Mouse (Mus musculus): ENCODE measurements around the gene Atp6v0d1. TPM values are rescaled to one million over a fixed set of nuclear protein-coding genes. Genes with fewer than 3 reads are reported as not detected.
A peak's percentile ranks its signal among the peaks of the same experiment; 100 is the strongest.
"Not testable (repeated sequence)": the region's sequence is repeated elsewhere in the genome, so short reads cannot be mapped to it uniquely, and the experiment has no call there.

Gene Atp6v0d1
- polyA plus RNA-seq, 1 experiment from 2014 or later: 89.8 TPM

DNA sequence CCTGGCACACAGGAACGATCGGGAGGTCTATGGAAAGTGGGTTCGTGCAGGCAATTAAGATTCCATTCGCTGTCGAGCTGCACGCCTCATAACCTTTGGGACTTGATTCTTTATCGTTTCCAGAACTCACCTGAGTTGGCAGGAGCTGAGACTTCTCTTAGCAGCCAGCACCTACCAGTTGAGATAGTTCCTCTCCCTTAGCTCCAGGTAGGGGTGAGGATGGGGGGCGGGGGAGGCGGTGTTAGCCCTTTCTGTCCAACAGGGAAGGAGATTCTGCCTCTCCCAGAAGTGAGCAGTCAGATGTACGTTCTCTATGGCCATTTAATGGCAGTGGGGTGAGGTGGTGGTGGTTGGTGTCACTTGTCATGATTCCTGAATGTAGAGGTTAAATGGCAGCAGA is 41.2 kb upstream of the Atp6v0d1 start:
- ATAC-seq (replicated peaks; ENCODE audit: insufficient number of reproducible peaks, low FRiP score, low TSS enrichment, low read depth): no peak
- no peak for DNase-seq (ENCODE audit: low spot score)
- Histone ChIP-seq H3K4me1 (ENCODE audit: control insufficient read depth, insufficient read depth, low read length) (peaks cover 7% of the 10 kb centered on the region; the same call in 1 of the 2 replicates), H3K9me3 (replicated peaks; ENCODE audit: control insufficient read depth, low read length) (no peaks in the 10 kb centered on the region), H3K4me3 (ENCODE audit: low read depth, low read length) (peak overlapping the region; percentile 76), H3K27ac (replicated peaks; ENCODE audit: low read depth, low read length) (no peak overlapping the region), H3K36me3 (replicated peaks; ENCODE audit: control insufficient read depth, insufficient read depth, low read depth, low read length) (no peaks in the 10 kb centered on the region), H3K4me2 (ENCODE audit: low read depth, low read length) (peak overlapping the region; percentile 92), H3K9ac (replicated peaks; ENCODE audit: low read length) (no peak overlapping the region), H3K27me3 (ENCODE audit: control insufficient read depth, insufficient read depth, low read length) (no peaks in the 10 kb centered on the region)
- 10% methylated on average over 10 of the region's 10 CpGs for WGBS

DNA sequence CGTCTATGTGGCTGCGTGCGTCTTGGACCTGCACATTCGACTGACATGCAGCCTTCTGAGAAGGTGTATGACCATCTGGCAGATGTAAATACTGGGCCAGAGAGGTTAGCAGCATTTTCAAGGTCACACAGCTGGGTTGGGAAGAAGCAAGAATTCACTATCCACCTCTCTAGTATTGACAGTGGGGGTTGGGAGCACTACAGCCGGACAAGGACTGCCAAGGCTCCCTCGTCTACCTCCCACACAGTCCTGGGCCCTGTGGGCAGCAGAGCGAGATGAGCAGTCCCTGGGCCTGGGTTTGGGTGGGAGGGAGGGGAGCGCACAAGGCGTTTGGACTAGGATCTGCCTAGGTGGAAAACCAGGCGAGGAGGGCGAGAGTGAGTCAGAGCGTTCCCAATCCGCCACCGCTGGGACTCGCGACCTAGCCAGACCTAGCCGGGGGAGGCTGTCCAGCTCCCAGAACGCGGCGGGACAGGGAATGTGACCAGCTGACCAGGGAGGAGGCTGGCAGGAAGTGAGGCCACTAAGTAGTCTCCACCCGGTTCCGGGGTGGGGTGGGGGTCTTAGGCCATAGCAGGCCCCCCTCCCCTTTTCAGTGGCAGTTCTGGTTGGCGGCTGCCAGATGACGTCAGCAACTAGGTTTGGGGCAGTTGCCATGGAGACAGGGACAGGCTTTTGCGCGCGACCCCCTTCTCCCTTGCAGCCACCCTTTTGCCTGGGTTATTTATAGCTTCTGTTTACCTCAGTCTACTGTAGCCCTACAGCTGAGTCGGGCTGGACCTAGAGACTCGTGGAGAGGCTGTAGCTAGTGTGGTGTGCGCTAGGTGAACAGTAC is 40.6 kb upstream of the Atp6v0d1 start:
- WGBS: 1% methylated on average over 30 of the region's 30 CpGs
- peak overlapping the region; percentile 81 for H3K9ac ChIP-seq (replicated peaks; ENCODE audit: low read length)

DNA sequence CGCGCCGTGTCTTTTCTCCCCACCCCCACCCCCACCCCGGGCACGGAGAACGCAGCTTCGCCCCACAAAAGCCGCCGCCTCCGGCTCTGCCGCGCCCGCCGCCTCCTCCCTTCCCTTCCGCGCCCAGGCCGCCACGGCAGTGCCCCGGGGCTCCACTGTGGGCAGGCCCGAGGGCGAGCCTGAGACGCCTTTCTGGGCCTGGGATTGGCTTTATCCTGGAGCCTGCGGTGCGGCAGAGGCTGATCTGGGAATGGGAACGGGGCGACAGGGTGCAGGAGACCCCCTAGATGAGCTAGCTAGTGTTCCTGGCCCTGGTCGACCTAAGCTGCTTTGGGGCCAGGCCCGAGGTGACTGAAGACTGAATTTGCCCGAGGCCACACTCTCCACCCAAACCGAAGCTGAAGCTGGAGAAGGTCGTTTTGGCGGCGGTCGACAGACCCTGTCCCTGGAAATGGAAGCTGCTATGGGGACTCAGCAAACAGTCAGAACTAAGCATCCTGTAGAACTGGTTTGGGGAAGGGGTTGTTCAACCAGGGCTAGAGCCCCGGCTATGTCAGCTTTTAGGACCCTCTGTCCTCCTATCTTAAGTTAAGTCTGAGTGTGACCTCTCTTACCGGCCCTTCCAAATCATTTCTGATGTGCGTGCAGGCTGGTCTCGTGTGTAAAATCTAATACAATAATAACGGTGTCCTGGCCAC is 39.8 kb upstream of the Atp6v0d1 start:
- Histone ChIP-seq H3K27me3 (ENCODE audit: control insufficient read depth, insufficient read depth, low read length) (no peaks in the 10 kb centered on the region), H3K4me1 (ENCODE audit: control insufficient read depth, insufficient read depth, low read length) (peaks cover 7% of the 10 kb centered on the region; the same call in 1 of the 2 replicates), H3K27ac (replicated peaks; ENCODE audit: low read depth, low read length) (peak overlapping the region; percentile 47; the same call in 1 of the 2 replicates), H3K4me3 (ENCODE audit: low read depth, low read length) (peak overlapping the region; percentile 76), H3K36me3 (replicated peaks; ENCODE audit: control insufficient read depth, insufficient read depth, low read depth, low read length) (no peaks in the 10 kb centered on the region), H3K9ac (replicated peaks; ENCODE audit: low read length) (peak overlapping the region; percentile 81), H3K4me2 (ENCODE audit: low read depth, low read length) (peak overlapping the region; percentile 92), H3K9me3 (replicated peaks; ENCODE audit: control insufficient read depth, low read length) (no peaks in the 10 kb centered on the region)
- WGBS: under 1% methylated on average over 39 of the region's 39 CpGs
- ATAC-seq (replicated peaks; ENCODE audit: insufficient number of reproducible peaks, low FRiP score, low TSS enrichment, low read depth) (peak; percentile 17), DNase-seq (ENCODE audit: low spot score) (peak; percentile 45)

More for the DNA sequence above, 40.6 kb upstream of the Atp6v0d1 start:
- H3K9me3 ChIP-seq (replicated peaks; ENCODE audit: control insufficient read depth, low read length): no peaks in the 10 kb centered on the region
- DNase-seq (ENCODE audit: low spot score) (peak; percentile 88), ATAC-seq (replicated peaks; ENCODE audit: insufficient number of reproducible peaks, low FRiP score, low TSS enrichment, low read depth) (peak; percentile 70)
- H3K4me1 ChIP-seq (ENCODE audit: control insufficient read depth, insufficient read depth, low read length): peaks cover 7% of the 10 kb centered on the region; the same call in 1 of the 2 replicates
- H3K4me3 ChIP-seq (ENCODE audit: low read depth, low read length): peak overlapping the region; percentile 76
- H3K36me3 ChIP-seq (replicated peaks; ENCODE audit: control insufficient read depth, insufficient read depth, low read depth, low read length): no peaks in the 10 kb centered on the region
- H3K27me3 ChIP-seq (ENCODE audit: control insufficient read depth, insufficient read depth, low read length): no peaks in the 10 kb centered on the region
- H3K27ac ChIP-seq (replicated peaks; ENCODE audit: low read depth, low read length): no peak overlapping the region
- peak overlapping the region; percentile 92 for H3K4me2 ChIP-seq (ENCODE audit: low read depth, low read length)

DNA sequence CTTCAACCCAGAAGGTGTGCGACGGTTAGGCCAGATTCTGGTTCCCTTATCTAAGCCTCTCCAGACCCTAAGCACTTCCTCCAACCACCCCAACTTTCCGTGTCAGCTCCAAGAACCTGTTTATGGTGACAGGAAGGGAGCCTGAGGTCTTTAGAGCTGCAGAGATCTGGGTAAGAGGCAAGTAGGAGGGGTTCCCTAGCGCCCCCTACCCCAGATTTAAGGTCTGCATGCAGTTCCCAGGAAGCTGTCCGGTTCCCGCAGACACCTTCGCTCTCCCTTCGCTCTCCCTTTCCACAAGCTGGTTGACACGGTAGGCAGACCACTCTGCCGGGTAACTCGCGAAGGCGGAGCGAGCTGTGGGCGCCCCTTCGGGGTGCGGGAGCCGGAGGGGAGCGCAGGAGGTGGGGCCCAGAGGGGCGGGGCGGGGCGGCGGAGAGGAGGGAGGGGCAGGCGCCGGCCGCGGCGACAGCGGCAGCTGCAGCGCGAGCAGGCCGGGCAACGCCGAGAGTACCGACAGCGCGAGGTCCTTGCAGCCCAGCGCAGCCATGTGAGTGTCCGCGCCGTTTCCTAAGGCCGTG is 39.0 kb upstream of the Atp6v0d1 start, which contains the start of gene Ripor1:
Ripor1 (plus strand) TSS at position 452 of the 578 bp plus-strand sequence.
- Histone ChIP-seq H3K27ac (replicated peaks; ENCODE audit: low read depth, low read length) (peak within 1 kb of the TSS; percentile 47; the same call in 1 of the 2 replicates), H3K4me1 (ENCODE audit: control insufficient read depth, insufficient read depth, low read length) (peaks cover 7% of the 10 kb centered on the region; the same call in 1 of the 2 replicates), H3K4me3 (ENCODE audit: low read depth, low read length) (peak within 1 kb of the TSS; percentile 76), H3K36me3 (replicated peaks; ENCODE audit: control insufficient read depth, insufficient read depth, low read depth, low read length) (no peaks in the 10 kb centered on the region), H3K9ac (replicated peaks; ENCODE audit: low read length) (peak within 1 kb of the TSS; percentile 81), H3K4me2 (ENCODE audit: low read depth, low read length) (peak within 1 kb of the TSS; percentile 92), H3K9me3 (replicated peaks; ENCODE audit: control insufficient read depth, low read length) (no peaks in the 10 kb centered on the region), H3K27me3 (ENCODE audit: control insufficient read depth, insufficient read depth, low read length) (no peaks in the 10 kb centered on the region)
- under 1% methylated on average over 21 of the region's 42 CpGs for WGBS
- ATAC-seq (replicated peaks; ENCODE audit: insufficient number of reproducible peaks, low FRiP score, low TSS enrichment, low read depth) (peak; percentile 64), DNase-seq (ENCODE audit: low spot score) (peak; percentile 85)

DNA sequence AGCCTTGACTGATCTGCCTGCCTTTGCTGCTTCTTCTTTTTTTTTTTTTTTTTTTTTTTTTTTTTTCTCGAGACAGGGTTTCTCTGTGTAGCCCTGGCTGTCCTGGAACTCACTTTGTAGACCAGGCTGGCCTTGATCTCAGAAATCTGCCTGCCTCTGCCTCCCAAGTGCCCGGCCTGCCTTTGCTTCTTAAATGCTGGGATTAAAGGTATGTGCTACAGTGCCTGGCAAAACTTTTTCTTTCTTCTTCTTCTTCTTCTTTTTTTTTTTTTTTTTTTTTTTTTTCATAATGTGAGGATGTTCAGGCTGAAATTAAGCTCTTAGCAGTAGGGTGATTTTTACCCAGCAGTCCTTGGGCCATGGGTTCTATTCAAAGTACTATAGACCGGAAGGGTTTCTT is 36.7 kb upstream of the Atp6v0d1 start:
- not testable (repeated sequence) for H3K36me3 ChIP-seq (replicated peaks; ENCODE audit: control insufficient read depth, insufficient read depth, low read depth, low read length); H3K4me1 ChIP-seq (ENCODE audit: control insufficient read depth, insufficient read depth, low read length); ATAC-seq (replicated peaks; ENCODE audit: insufficient number of reproducible peaks, low FRiP score, low TSS enrichment, low read depth); H3K27me3 ChIP-seq (ENCODE audit: control insufficient read depth, insufficient read depth, low read length); H3K27ac ChIP-seq (replicated peaks; ENCODE audit: low read depth, low read length); H3K4me2 ChIP-seq (ENCODE audit: low read depth, low read length); DNase-seq (ENCODE audit: low spot score); H3K9ac ChIP-seq (replicated peaks; ENCODE audit: low read length); H3K4me3 ChIP-seq (ENCODE audit: low read depth, low read length); H3K9me3 ChIP-seq (replicated peaks; ENCODE audit: control insufficient read depth, low read length)
- WGBS: 84% methylated on average over 3 of the region's 3 CpGs

DNA sequence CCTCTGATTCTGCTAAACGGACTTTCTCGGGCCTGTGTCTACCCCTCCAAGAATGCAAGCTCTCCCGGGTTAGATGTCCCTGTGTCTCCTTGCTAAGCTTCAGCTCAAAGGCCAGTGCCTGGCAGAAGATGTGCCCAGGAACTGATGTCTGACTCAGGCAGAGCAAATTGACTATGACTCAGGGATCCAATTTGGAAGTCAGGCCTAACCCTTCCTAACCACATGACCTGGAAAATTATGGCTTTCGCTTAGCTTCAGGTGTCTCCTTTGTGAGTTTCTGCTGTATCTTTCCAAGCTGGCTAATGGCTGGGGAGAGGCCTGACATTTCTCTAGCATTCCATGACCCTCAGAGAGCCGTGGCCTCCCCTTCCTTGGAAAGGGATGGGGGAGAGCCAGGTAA is 35.5 kb upstream of the Atp6v0d1 start:
- Histone ChIP-seq H3K4me2 (ENCODE audit: low read depth, low read length) (no peak overlapping the region), H3K36me3 (replicated peaks; ENCODE audit: control insufficient read depth, insufficient read depth, low read depth, low read length) (no peaks in the 10 kb centered on the region), H3K4me3 (ENCODE audit: low read depth, low read length) (no peak overlapping the region), H3K9me3 (replicated peaks; ENCODE audit: control insufficient read depth, low read length) (no peaks in the 10 kb centered on the region), H3K27ac (replicated peaks; ENCODE audit: low read depth, low read length) (no peak overlapping the region), H3K4me1 (ENCODE audit: control insufficient read depth, insufficient read depth, low read length) (0 out of 2 replicates have a peak, but pooled peaks cover 3% of the 10 kb centered on the region), H3K9ac (replicated peaks; ENCODE audit: low read length) (no peak overlapping the region), H3K27me3 (ENCODE audit: control insufficient read depth, insufficient read depth, low read length) (no peaks in the 10 kb centered on the region)
- 79% methylated on average over 5 of the region's 5 CpGs for WGBS
- ATAC-seq (replicated peaks; ENCODE audit: insufficient number of reproducible peaks, low FRiP score, low TSS enrichment, low read depth): no peak
- DNase-seq (ENCODE audit: low spot score): no peak

DNA sequence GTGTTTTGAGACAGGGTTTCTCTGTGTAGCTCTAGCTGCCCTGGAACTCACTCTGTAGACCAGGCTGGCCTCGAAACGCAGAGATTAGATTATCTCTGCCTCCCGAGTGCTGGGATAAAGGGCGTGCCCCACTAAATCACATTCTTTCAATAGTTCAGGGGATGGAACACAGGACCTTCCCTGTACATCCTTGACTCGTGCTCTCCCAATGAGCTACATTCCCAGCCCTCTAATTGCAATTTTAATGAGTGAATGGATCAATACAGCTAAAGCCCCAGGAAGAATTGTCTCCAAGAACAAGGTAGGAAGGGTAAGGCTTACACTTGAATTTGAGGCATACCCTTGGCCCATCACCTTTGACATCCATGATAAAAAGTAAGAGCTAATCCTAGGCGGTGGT is 32.9 kb upstream of the Atp6v0d1 start:
- H3K27ac ChIP-seq (replicated peaks; ENCODE audit: low read depth, low read length): no peak overlapping the region
- H3K4me3 ChIP-seq (ENCODE audit: low read depth, low read length): no peak overlapping the region
- H3K4me1 ChIP-seq (ENCODE audit: control insufficient read depth, insufficient read depth, low read length): no peaks in the 10 kb centered on the region
- H3K9me3 ChIP-seq (replicated peaks; ENCODE audit: control insufficient read depth, low read length): no peaks in the 10 kb centered on the region
- 81% methylated on average over 6 of the region's 6 CpGs for WGBS
- H3K4me2 ChIP-seq (ENCODE audit: low read depth, low read length): no peak overlapping the region
- DNase-seq (ENCODE audit: low spot score) (no peak), ATAC-seq (replicated peaks; ENCODE audit: insufficient number of reproducible peaks, low FRiP score, low TSS enrichment, low read depth) (no peak)
- H3K36me3 ChIP-seq (replicated peaks; ENCODE audit: control insufficient read depth, insufficient read depth, low read depth, low read length): no peaks in the 10 kb centered on the region
- no peak overlapping the region for H3K9ac ChIP-seq (replicated peaks; ENCODE audit: low read length)
- no peaks in the 10 kb centered on the region for H3K27me3 ChIP-seq (ENCODE audit: control insufficient read depth, insufficient read depth, low read length)

Measured in embryonic facial prominence, embryonic 11.5 days (tissue).